Mouse (Mus musculus) kidney, postnatal 14 days (tissue): ENCODE measurements at regions not wholly inside any gene's neighbourhood (a gene's known extent, or its start where the extent isn't known, plus 50 kb on each side); places are given as distances from the start of the nearest gene placed in this dataset.
"Not testable (repeated sequence)": the region's sequence is repeated elsewhere in the genome, so short reads cannot be mapped to it uniquely, and the experiment has no call there.

Source experiments
- DNase-seq: peaks from one replicate; pipeline ENCODE4 v3.0.0; 2022; ENCODE audit warnings: mixed read lengths

- no peak for DNase-seq
These were observed 238.0 kb downstream of the Prex1 start for GRCm38 (mm10) chr2:166475624-166476023.

- no peak for DNase-seq
These were observed 239.0 kb downstream of the Prex1 start for GRCm38 (mm10) chr2:166474601-166475000.

DNA sequence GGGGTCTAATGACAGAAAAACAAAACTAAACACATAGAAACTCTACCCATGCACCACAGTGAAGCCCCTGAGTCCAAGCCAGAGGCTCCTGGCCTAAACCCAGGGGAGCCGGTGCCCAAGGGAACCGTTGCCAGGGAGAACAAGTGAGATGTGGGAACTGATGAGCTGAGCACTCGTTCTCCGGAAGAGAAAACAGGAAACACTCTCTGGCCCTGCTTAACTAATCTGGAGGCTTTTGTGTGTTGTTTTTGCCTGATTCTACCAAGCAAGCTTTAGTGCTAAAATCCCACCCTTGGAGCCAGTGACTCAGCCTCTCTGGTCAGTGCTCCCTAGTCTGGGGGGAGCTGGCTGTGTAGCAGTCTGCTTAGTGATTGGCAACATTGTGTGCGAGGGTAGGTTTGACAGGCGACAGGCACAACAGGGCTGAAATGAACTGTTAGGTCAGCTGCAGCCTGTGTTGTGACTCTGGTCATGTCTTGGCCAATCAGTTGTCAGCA, 242.3 kb downstream of the Prex1 start:
- no peak for DNase-seq

GRCm38 (mm10) chr2:166469046-166469593, 244.5 kb downstream of the Prex1 start:
- no peak for DNase-seq

DNA sequence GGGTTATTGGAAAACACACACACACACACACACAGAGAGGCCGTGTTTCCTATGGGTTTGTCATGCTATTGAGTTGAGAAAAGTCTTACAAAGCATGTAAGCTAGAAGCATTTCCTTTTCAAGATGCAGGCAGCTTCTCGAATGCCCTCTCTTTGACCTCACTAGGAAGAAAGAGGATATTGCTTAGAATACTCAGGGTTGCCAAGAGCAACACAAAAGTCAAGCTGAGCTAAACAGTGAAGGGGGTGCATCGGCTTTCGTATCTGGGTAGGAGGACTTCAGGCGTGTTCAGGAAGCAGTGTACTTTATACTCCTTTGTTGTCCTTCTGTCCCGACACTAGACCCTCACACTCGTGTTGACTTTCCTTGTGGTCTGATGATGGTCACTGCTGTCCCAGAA, 246.5 kb downstream of the Prex1 start:
- no peak for DNase-seq

- DNase-seq, result no peak
These were observed 248.1 kb downstream of the Prex1 start for GRCm38 (mm10) chr2:166465531-166465930.

DNA sequence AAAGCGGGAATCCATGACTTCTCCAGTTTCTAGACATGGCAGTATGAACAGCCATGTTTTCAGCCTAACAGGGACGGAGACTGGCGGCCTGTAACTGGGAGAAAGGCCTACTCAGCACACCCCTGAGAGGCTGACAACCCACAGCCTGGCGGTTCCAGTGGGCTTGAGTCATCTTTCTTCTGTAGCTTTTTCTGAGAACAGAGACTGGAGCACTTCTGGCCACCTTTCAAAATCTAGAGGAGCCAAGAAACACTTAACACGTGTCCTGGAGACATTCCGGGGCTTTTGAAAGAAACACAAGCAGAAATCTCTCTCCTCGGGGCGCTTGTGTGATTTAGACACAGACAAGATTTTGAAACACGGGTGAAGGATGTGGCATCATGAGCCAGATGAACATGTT, 250.1 kb downstream of the Prex1 start:
- no peak for DNase-seq

GRCm38 (mm10) chr2:166461956-166462355, 251.7 kb downstream of the Prex1 start:
- no peak for DNase-seq

GRCm38 (mm10) chr2:166461103-166461502, 252.5 kb downstream of the Prex1 start:
- no peak for DNase-seq

DNA sequence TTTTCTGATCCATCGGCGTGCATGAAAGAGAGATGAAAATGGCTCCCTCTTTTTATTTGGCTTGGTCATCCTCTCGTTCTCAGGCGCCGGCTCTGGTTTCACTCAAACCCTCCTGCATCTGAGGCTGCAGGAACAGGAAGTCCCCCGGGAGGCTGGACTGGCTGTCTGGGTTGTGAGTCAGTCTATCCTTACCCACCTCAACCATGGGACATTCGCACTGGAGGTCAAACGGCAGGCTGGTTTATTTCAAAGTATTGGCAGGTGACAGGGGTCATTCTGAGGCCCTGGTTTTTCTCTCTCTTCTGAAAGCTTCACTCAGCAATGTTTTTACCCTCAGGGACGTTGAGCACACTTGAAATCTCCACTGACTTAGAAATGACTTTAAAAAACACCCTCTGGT, 253.7 kb downstream of the Prex1 start:
- DNase-seq, result no peak

GRCm38 (mm10) chr2:166458953-166459352, 254.7 kb downstream of the Prex1 start:
- DNase-seq, result no peak

GRCm38 (mm10) chr2:166457381-166458172, 256.1 kb downstream of the Prex1 start:
- no peak for DNase-seq

GRCm38 (mm10) chr2:166454160-166454888, 259.3 kb downstream of the Prex1 start:
- not testable (repeated sequence) for DNase-seq

DNA sequence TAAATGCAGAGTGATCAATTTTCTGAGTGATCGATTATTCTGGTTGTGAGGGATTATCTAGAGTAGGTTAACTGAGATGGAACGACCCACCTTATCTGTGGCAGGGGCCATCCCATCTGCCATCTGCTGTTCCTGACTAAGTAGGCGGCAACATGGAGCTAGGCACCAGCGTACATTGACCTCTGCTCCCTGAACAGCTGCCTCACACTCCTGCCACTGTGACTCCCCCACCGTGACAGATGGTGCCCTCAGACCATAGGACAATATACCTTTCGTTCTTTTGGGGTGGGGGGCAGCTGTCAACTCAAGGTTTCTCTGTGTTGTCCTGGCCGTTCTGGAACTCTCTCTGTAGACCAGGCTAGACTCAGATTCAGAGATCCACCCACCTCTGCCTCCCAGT, 262.7 kb downstream of the Prex1 start:
- no peak for DNase-seq

DNA sequence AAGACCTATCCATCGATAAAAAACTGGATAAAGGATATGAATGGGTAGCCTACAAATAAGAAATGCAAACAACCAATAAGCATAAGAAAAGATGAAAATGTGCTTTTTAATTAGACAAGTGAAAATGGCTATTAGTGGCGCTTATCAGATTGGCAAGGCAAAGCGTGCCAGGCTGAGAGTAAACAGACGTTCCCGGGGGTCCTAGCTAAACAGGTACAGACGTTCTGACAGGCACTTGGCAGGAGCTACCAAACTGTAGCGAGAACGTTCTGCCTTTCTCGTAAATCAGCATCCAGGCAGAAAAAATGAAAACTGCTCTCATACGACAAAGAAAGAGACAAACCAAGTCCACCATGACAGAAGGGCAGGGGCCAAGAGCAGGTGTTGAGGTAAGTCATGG, 263.3 kb downstream of the Prex1 start:
- DNase-seq, result no peak

DNA sequence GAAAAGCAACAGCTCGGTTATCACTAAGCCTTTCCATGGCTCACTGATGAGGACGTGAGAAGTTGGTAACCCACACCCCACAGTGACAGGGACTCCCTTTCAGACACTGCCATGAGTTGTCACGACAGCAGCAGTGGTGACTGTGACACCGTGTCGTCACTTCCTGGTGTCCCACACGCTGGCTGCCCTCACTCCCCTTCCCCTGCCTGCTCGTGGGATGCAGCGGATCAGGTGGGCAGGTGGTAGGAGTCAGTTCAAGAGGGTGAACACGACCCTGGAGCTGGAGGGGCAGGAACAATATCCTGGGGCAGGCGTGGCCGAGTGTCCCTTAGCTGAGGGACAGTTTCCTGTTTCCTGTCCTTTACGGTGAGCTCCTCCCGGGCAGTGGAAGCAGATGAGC, 264.9 kb downstream of the Prex1 start:
- no peak for DNase-seq

- DNase-seq, result peak; percentile 87
These were observed 265.5 kb downstream of the Prex1 start for GRCm38 (mm10) chr2:166448161-166448560.

- DNase-seq, result no peak
These were observed 267.1 kb downstream of the Prex1 start for GRCm38 (mm10) chr2:166446536-166446935.

DNA sequence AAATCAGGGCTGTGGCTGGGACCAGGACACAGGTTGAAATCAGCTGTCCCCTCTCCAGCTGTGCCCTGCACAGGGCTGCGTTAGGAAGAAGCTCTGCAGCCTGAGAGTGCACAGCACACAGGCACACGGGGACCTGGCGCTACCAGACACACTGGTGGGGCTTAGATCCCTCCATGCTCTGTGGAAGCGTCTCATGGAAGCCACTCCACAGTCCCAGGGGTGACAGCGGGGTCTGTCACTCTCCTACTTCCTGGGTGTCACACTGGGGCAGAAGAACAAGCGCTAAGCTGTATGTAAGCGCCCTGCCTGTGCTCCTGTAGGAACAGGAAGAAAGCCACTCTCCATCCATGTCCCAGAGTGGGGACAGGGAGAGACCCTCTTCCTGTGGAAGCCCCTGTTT, 267.8 kb downstream of the Prex1 start:
- DNase-seq, result not testable (repeated sequence)

GRCm38 (mm10) chr2:166442997-166443396, 270.6 kb downstream of the Prex1 start:
- no peak for DNase-seq

DNA sequence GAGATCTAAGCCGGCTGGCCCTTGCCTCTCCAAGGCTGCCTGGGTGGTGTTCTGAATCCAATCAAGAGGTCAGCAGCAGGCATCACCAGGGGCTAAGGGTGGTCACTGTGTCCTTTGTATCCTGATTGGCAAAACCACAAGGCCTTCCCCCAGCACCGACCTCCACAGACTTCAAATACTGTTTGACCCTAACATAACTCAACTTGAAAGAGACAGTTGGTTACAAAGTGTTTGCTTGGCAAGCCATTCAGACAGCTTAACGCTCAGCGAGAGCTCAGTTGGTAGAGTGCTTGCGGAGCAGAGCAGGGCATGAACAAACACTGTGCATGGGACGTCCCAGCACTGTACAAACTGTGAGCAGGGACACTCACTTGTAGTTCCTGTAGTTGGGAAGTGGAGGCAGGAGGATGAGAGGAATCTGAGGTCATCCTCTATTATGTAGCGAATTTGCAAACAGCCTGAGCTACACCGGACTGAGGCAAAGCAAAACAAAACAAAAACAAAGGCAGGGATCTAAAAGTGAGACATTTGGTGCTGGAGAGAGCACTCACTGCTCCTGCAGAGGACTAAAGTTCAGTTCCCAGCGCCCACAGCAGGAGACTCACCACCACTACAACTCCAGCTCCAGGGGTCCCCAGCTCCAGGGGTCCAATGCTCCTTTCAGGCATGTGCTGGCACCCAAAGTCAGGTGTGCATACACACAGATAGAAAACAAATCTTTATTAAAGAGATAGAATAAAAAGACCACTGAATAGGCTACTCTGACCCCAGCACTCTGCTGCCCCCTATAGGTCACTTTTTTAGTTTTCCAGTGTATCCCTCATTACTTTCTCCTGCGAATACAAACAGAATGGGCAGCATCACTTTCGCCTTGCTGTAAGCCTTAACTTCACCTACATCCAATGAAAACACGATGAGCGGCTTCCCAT, 273.5 kb downstream of the Prex1 start:
- DNase-seq, result peak; percentile 61

- no peak for DNase-seq
These were observed 275.4 kb downstream of the Prex1 start for GRCm38 (mm10) chr2:166438207-166438606.

GRCm38 (mm10) chr2:166434554-166434953, 279.1 kb downstream of the Prex1 start:
- no peak for DNase-seq
